Mouse (Mus musculus) MEL-GATA-1-ER (cell line): ENCODE measurements at regions not wholly inside any gene's neighbourhood (a gene's known extent, or its start where the extent isn't known, plus 50 kb on each side); places are given as distances from the start of the nearest gene placed in this dataset.

Experiments used
- DNase-seq: peaks from one replicate; pipeline ENCODE4 v3.0.0-alpha.2; 2012; ENCODE audit warnings: low read depth; ENCODE audit errors: extremely low read depth

GRCm38 (mm10) chr7:88959332-88960124 lies 444.5 kb downstream of the Tmem135 start:
- no peak for DNase-seq

- no peak for DNase-seq
Measured at GRCm38 (mm10) chr7:88954978-88955377, 449.0 kb downstream of the Tmem135 start.

- no peak for DNase-seq
Measured at GRCm38 (mm10) chr7:88945338-88945737, 458.7 kb downstream of the Tmem135 start.

DNA sequence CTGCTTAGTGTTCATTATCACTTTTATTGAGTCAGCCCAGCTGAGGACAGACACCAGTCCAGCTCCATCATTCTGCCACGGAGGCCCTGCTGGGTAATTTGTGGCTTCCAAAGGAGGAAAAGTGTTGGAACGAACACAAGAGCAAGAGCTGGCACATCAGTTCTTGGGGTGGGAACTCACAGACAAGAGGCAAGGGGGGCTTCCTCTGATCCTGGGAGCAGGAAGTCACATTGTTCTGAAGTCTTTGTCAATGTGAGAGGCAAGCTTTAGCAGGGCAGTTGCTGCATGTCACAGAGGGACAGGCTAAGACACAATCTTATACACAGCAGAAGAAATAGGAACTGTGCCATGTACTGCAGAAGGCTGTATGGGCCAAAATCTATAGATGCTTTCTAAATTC lies 459.1 kb downstream of the Tmem135 start:
- no peak for DNase-seq

DNA sequence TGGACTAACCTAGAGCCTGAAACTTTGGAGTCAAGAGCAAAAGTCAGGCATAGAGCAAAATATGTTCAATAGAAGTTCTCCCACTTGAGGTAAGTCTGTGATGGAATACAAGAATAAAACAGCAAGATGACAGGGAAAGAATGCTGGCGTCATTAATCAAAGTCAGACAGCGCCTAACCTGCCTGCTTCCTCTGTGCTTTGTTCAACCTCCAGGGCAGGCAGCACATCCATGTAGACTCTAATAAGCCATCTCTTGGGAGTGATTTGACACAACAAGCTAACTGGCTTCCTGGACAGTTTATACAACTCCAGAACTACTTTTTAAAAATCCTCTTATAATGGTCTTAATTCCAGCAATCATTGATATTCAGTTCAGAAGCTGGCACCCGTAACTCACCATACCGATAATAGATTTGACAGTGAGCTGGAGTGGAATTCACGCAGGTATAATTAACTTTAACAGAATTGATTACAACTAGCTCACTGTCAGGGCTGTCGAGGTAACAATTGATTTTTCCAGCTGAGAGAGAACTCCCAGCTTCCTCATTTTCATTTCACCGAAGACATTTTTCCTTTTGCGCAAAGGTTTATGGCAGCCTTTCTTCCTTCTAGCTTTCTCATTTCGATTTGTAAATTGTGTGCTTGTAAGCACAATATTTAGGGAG lies 462.6 kb downstream of the Tmem135 start:
- no peak for DNase-seq

DNA sequence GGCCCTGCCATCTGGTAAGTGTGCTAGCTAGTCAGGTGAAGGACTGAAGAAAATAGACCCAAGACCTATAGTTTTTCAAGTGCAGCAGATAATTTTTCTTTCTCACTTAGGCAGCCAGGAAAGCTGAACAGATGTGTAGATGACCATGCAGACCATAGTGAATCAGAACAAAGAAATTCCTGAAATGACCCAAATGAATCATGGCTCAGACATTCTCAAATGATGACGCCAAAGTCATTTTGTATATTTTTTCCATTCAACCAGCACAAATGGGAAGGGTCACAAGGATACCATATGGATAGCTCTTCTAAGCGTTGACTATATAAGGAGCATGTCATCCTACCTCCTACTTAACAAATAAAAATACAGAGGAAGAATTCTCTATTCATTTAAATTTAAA lies 463.8 kb downstream of the Tmem135 start:
- DNase-seq: no peak

GRCm38 (mm10) chr7:88928245-88928795 lies 475.7 kb downstream of the Tmem135 start:
- no peak for DNase-seq
